In genomic region chr3:37645061-37645460, GRCm38 (mm10) we compare ENCODE assay signal across 16 mouse cellular contexts. TPM values are rescaled to one million over a fixed set of nuclear protein-coding genes. Genes with fewer than 3 reads are reported as not detected.
DNase-seq lines count a peak whose midpoint lies in the region; ATAC-seq and TF ChIP-seq lines count a peak whose summit lies in the region.
"Had no signal": no experiment of that assay in that cellular context is flagged by ENCODE, and none has a peak within 500 bp of the region (broad histone marks: within the 10 kb centered on the region; RNA-seq: fewer than 3 reads in every experiment).

No protein-coding gene starts in this region.

- no peak overlapping the region for H3K9ac ChIP-seq in forebrain, embryonic 12.5 days
- no peak overlapping the region for H3K9ac ChIP-seq in forebrain, embryonic 11.5 days (ENCODE audit: low read length)
- H3K9ac ChIP-seq in liver, embryonic 11.5 days (ENCODE audit: low read depth, low read length), result no peak overlapping the region
- no peak overlapping the region for H3K9ac ChIP-seq in liver, postnatal 0 days (replicated peaks)
- H3K9ac ChIP-seq: embryonic facial prominence, embryonic 15.5 days; forebrain, embryonic 15.5 days; hindbrain, embryonic 15.5 days; lung, embryonic 15.5 days had no signal

- TF ChIP-seq EP300 in liver, postnatal 0 days (IDR thresholded peaks at IDR 0.05; ENCODE audit: low read depth), result no peak

- ATAC-seq in forebrain, embryonic 12.5 days (ENCODE audit: low FRiP score), result no peak
- ATAC-seq in forebrain, embryonic 11.5 days (replicated peaks; ENCODE audit: low FRiP score), result no peak
- no peak for ATAC-seq in liver, embryonic 11.5 days (replicated peaks; ENCODE audit: low FRiP score)
- no peak for ATAC-seq in liver, postnatal 0 days
- peak; percentile 56 for ATAC-seq in inflammation-experienced regulatory T-cells, adult 6 months
- ATAC-seq: forebrain, embryonic 15.5 days had no signal

- no peak for DNase-seq in forebrain, embryonic 11.5 days (ENCODE audit: low spot score)
- peak; percentile 28 for DNase-seq in liver, embryonic 11.5 days (ENCODE audit: low spot score)
- no peak for DNase-seq in liver, postnatal 0 days
- DNase-seq in 416B (ENCODE audit: low read depth), result peak; percentile 45
- no peak for DNase-seq in right cerebral cortex, adult 2 months (ENCODE audit: low spot score in 2 of 2)
- no peak for DNase-seq in spleen, postnatal 36 days (ENCODE audit: low spot score in 2 of 2)
- DNase-seq: adrenal gland, adult 2 months; cerebellum, adult 2 months; heart, postnatal 10 days; kidney, postnatal 25 days had no signal

- peaks cover 25% of the 10 kb centered on the region for H3K4me1 ChIP-seq in forebrain, embryonic 12.5 days
- peaks cover 9% of the 10 kb centered on the region; the same call in 1 of the 2 replicates for H3K4me1 ChIP-seq in forebrain, embryonic 11.5 days (replicated peaks; ENCODE audit: control insufficient read depth, insufficient read depth, low read length)
- H3K4me1 ChIP-seq in liver, embryonic 11.5 days (replicated peaks; ENCODE audit: control insufficient read depth, insufficient read depth, low read length), result peaks cover 17% of the 10 kb centered on the region
- peaks cover 36% of the 10 kb centered on the region for H3K4me1 ChIP-seq in liver, postnatal 0 days (ENCODE audit: insufficient read depth)

- H3K27ac ChIP-seq in forebrain, embryonic 12.5 days, result no peak overlapping the region
- no peak overlapping the region for H3K27ac ChIP-seq in forebrain, embryonic 11.5 days (ENCODE audit: low read depth, low read length)
- no peak overlapping the region for H3K27ac ChIP-seq in liver, embryonic 11.5 days (ENCODE audit: low read depth, low read length)
- no peak overlapping the region for H3K27ac ChIP-seq in liver, postnatal 0 days (ENCODE audit: low read depth)
- H3K27ac ChIP-seq: embryonic facial prominence, embryonic 15.5 days; forebrain, embryonic 15.5 days; hindbrain, embryonic 15.5 days; lung, embryonic 15.5 days had no signal

- peaks cover 21% of the 10 kb centered on the region for H3K36me3 ChIP-seq in forebrain, embryonic 12.5 days (replicated peaks)
- no peaks in the 10 kb centered on the region; the same call in 1 of the 2 replicates for H3K36me3 ChIP-seq in forebrain, embryonic 11.5 days (ENCODE audit: control insufficient read depth, insufficient read depth, low read length)
- H3K36me3 ChIP-seq in liver, embryonic 11.5 days (ENCODE audit: control insufficient read depth, insufficient read depth, low read length), result peaks cover 19% of the 10 kb centered on the region
- peaks cover 17% of the 10 kb centered on the region for H3K36me3 ChIP-seq in liver, postnatal 0 days (replicated peaks; ENCODE audit: insufficient read depth, low read length)

- H3K27me3 ChIP-seq in forebrain, embryonic 12.5 days, result peaks cover 5% of the 10 kb centered on the region; the same call in 1 of the 2 replicates
- H3K27me3 ChIP-seq in forebrain, embryonic 11.5 days (ENCODE audit: control insufficient read depth, insufficient read depth, low read length), result no peaks in the 10 kb centered on the region
- 0 out of 2 replicates have a peak, but pooled peaks cover 3% of the 10 kb centered on the region for H3K27me3 ChIP-seq in liver, embryonic 11.5 days (replicated peaks; ENCODE audit: control insufficient read depth, insufficient read depth, low read length)
- H3K27me3 ChIP-seq in liver, postnatal 0 days (ENCODE audit: insufficient read depth, low read length), result no peaks in the 10 kb centered on the region
- H3K27me3 ChIP-seq: embryonic facial prominence, embryonic 15.5 days; forebrain, embryonic 15.5 days; lung, embryonic 15.5 days had no signal

- no peaks in the 10 kb centered on the region for H3K9me3 ChIP-seq in forebrain, embryonic 12.5 days
- H3K9me3 ChIP-seq in forebrain, embryonic 11.5 days (ENCODE audit: control insufficient read depth, low read length), result no peaks in the 10 kb centered on the region
- H3K9me3 ChIP-seq in liver, embryonic 11.5 days (ENCODE audit: control insufficient read depth, low read length), result no peaks in the 10 kb centered on the region
- no peaks in the 10 kb centered on the region for H3K9me3 ChIP-seq in liver, postnatal 0 days (ENCODE audit: low read length)
- H3K9me3 ChIP-seq: embryonic facial prominence, embryonic 15.5 days; forebrain, embryonic 15.5 days; hindbrain, embryonic 15.5 days; lung, embryonic 15.5 days had no signal

- H3K4me2 ChIP-seq in forebrain, embryonic 12.5 days, result 0 out of 2 replicates have a peak overlapping the region, but pooled peaks have one; percentile 4
- H3K4me2 ChIP-seq in forebrain, embryonic 11.5 days (ENCODE audit: low read depth, low read length, severe bottlenecking), result no peak overlapping the region
- no peak overlapping the region for H3K4me2 ChIP-seq in liver, embryonic 11.5 days
- H3K4me2 ChIP-seq in liver, postnatal 0 days (ENCODE audit: low read depth, low read length), result no peak overlapping the region
- H3K4me2 ChIP-seq: embryonic facial prominence, embryonic 15.5 days; forebrain, embryonic 15.5 days; hindbrain, embryonic 15.5 days; lung, embryonic 15.5 days had no signal

- 87% methylated on average over 6 of the region's 6 CpGs for WGBS in forebrain, embryonic 12.5 days
- WGBS in forebrain, embryonic 11.5 days, result 87% methylated on average over 6 of the region's 6 CpGs
- 48% methylated on average over 6 of the region's 6 CpGs for WGBS in liver, embryonic 11.5 days
- WGBS in liver, postnatal 0 days (ENCODE audit: insufficient replicate concordance), result 34% methylated on average over 6 of the region's 6 CpGs

- no peak for TF ChIP-seq CTCF in liver, postnatal 0 days (IDR thresholded peaks at IDR 0.05; ENCODE audit: low read depth)

- no peak overlapping the region for H3K4me3 ChIP-seq in forebrain, embryonic 12.5 days (replicated peaks)
- no peak overlapping the region for H3K4me3 ChIP-seq in forebrain, embryonic 11.5 days (ENCODE audit: low read depth, low read length)
- H3K4me3 ChIP-seq in liver, embryonic 11.5 days (ENCODE audit: low read depth, low read length), result no peak overlapping the region
- no peak overlapping the region for H3K4me3 ChIP-seq in liver, postnatal 0 days (ENCODE audit: low read depth, low read length)
- H3K4me3 ChIP-seq: embryonic facial prominence, embryonic 15.5 days; forebrain, embryonic 15.5 days; hindbrain, embryonic 15.5 days; lung, embryonic 15.5 days had no signal

RNA-seq across cellular contexts. Expression of gene Spry1, which starts 5.3 kb away (rescaled TPM):
- polyA plus RNA-seq in forebrain, embryonic 12.5 days (2016; fragmentation: Nextera tagmentation; extraction: Ambion mirVana), result 13.5 and 13.7 TPM in 2 replicates
- 20.9 and 24.4 TPM in 2 replicates for polyA plus RNA-seq in forebrain, embryonic 11.5 days (2014; fragmentation: Nextera tagmentation; extraction: Ambion mirVana)
- 6.2 and 8.0 TPM in 2 replicates for polyA plus RNA-seq in liver, embryonic 11.5 days (2014; fragmentation: Nextera tagmentation; extraction: Ambion mirVana)
- 3.7 and 4.8 TPM in 2 replicates for polyA plus RNA-seq in liver, postnatal 0 days (2015; fragmentation: Nextera tagmentation; extraction: Ambion mirVana)
- 10 to 100 TPM in 2 of 3 experiments, 1 to 10 TPM in 1; 7.9 to 19.2 (median 16.0) TPM for polyA plus RNA-seq in inflammation-experienced regulatory T-cells, adult 6 months (2017; shearing (Covaris generic))

Comparison
In these comparisons a context has a peak if more than half of its experiments do, and no peak if none do; other contexts are left out.
1. DNase-seq: peak in liver, embryonic 11.5 days (single experiment) and 416B (single experiment); none in forebrain, embryonic 11.5 days (single experiment), liver, postnatal 0 days (single experiment), right cerebral cortex, adult 2 months (0 of 2) and spleen, postnatal 36 days (0 of 2).